Mouse (Mus musculus) adrenal gland, adult 18-20 months (tissue): ENCODE results near the gene Ank2. TPM values are rescaled to one million over a fixed set of nuclear protein-coding genes. Genes with fewer than 3 reads are reported as not detected.
"Not testable (repeated sequence)": the region's sequence is repeated elsewhere in the genome, so short reads cannot be mapped to it uniquely, and the experiment has no call there.

Experiments used
- DNase-seq, 2 experiments: peaks; one replicate each; pipeline ENCODE4 v3.0.0; 2021 to 2022; ENCODE audit warnings: low spot score in 2 of 2
- total RNA-seq, 2 experiments: library from RNA; stranded (reverse); gene quantifications; 1 replicate in 1 of 2; 2 replicates in 1 of 2; pipeline ENCODE4 v1.2.3; 2021

Ank2 gene
- total RNA-seq, 2 experiments from 2014 or later = 31.1 to 47.3 TPM

GRCm38 (mm10) chr3:127428527-127428926, 70.6 kb downstream of the Ank2 start:
- DNase-seq = no peak

GRCm38 (mm10) chr3:127416950-127417349, 82.2 kb downstream of the Ank2 start:
- no peak for DNase-seq

- no peak for DNase-seq
Observed at GRCm38 (mm10) chr3:127414438-127414837, 84.7 kb downstream of the Ank2 start.

- DNase-seq = peak; percentile 35 to 40
Observed at GRCm38 (mm10) chr3:127408684-127409550, 90.2 kb downstream of the Ank2 start.

GRCm38 (mm10) chr3:127407868-127408574, 91.1 kb downstream of the Ank2 start:
- no peak for DNase-seq

GRCm38 (mm10) chr3:127406883-127407282, 92.3 kb downstream of the Ank2 start:
- DNase-seq = no peak

GRCm38 (mm10) chr3:127404371-127404770, 94.8 kb downstream of the Ank2 start:
- DNase-seq = no peak

GRCm38 (mm10) chr3:127400976-127401375, 98.2 kb downstream of the Ank2 start:
- DNase-seq = no peak

- not testable (repeated sequence) for DNase-seq
Observed at GRCm38 (mm10) chr3:127400468-127400867, 98.7 kb downstream of the Ank2 start.

GRCm38 (mm10) chr3:127397774-127398173, 101.4 kb downstream of the Ank2 start:
- DNase-seq = no peak

GRCm38 (mm10) chr3:127395202-127395601, 103.9 kb downstream of the Ank2 start:
- no peak for DNase-seq

- no peak for DNase-seq
Observed at GRCm38 (mm10) chr3:127387016-127387517, 112.1 kb downstream of the Ank2 start.

- no peak for DNase-seq
Observed at GRCm38 (mm10) chr3:127383231-127383630, 115.9 kb downstream of the Ank2 start.

GRCm38 (mm10) chr3:127376901-127377460, 122.2 kb downstream of the Ank2 start:
- no peak for DNase-seq

GRCm38 (mm10) chr3:127375956-127376660, 123.0 kb downstream of the Ank2 start:
- no peak for DNase-seq

- no peak for DNase-seq
Observed at GRCm38 (mm10) chr3:127374190-127374710, 124.9 kb downstream of the Ank2 start.

- no peak for DNase-seq
Observed at GRCm38 (mm10) chr3:127371774-127372173, 127.4 kb downstream of the Ank2 start.

GRCm38 (mm10) chr3:127369529-127369928, 129.6 kb downstream of the Ank2 start:
- no peak for DNase-seq

- no peak for DNase-seq
Observed at GRCm38 (mm10) chr3:127367450-127367849, 131.7 kb downstream of the Ank2 start.

GRCm38 (mm10) chr3:127363512-127363911, 135.6 kb downstream of the Ank2 start:
- DNase-seq = no peak
